Mouse (Mus musculus): ENCODE results near the gene Clpp.

Gene Clpp

GRCm38 (mm10) chr17:56986105-56986805 is 3.9 kb upstream of the Clpp start:
- no peak for DNase-seq (ENCODE audit: low read depth in 1 of 2, low spot score in 2 of 2)

- no peak for DNase-seq (ENCODE audit: low read depth in 1 of 2, low spot score in 2 of 2)
Measured at GRCm38 (mm10) chr17:56988441-56988840, 1.7 kb upstream of the Clpp start.

GRCm38 (mm10) chr17:56988921-56989430 is 1.1 kb upstream of the Clpp start:
- no peak for DNase-seq (ENCODE audit: low read depth in 1 of 2, low spot score in 2 of 2)

GRCm38 (mm10) chr17:56989467-56990114 is 514 bp upstream of the Clpp start:
- DNase-seq (ENCODE audit: low read depth in 1 of 2, low spot score in 2 of 2) = no peak

- no peak for DNase-seq (ENCODE audit: low read depth in 1 of 2, low spot score in 2 of 2)
Measured at GRCm38 (mm10) chr17:56990966-56991365, 861 bp downstream of the Clpp start.

GRCm38 (mm10) chr17:56995046-56995445 is 4.9 kb downstream of the Clpp start:
- no peak for DNase-seq (ENCODE audit: low read depth in 1 of 2, low spot score in 2 of 2)

- DNase-seq (ENCODE audit: low read depth in 1 of 2, low spot score in 2 of 2) = no peak
Measured at GRCm38 (mm10) chr17:56996506-56996905, 6.4 kb downstream of the Clpp start.

GRCm38 (mm10) chr17:56997029-56997667 is 7.0 kb downstream of the Clpp start, which contains the start of gene Alkbh7:
Gene Alkbh7, plus strand, starts transcription at chr17:56997339.
- DNase-seq (ENCODE audit: low read depth in 1 of 2, low spot score in 2 of 2) = peak; percentile 92 to 97

- no peak for DNase-seq (ENCODE audit: low read depth in 1 of 2, low spot score in 2 of 2)
Measured at GRCm38 (mm10) chr17:56999414-56999813, 9.3 kb downstream of the Clpp start.

GRCm38 (mm10) chr17:56999968-57000609 is 10.0 kb downstream of the Clpp start, which contains the start of gene Pspn:
Gene Pspn, minus strand, starts transcription at chr17:57000018.
- DNase-seq (ENCODE audit: low read depth in 1 of 2, low spot score in 2 of 2) = no peak

GRCm38 (mm10) chr17:57001228-57001627 is 11.1 kb downstream of the Clpp start:
- no peak for DNase-seq (ENCODE audit: low read depth in 1 of 2, low spot score in 2 of 2)

- no peak for DNase-seq (ENCODE audit: low read depth in 1 of 2, low spot score in 2 of 2)
Measured at GRCm38 (mm10) chr17:57003994-57004393, 13.9 kb downstream of the Clpp start.

GRCm38 (mm10) chr17:57007137-57007905 is 17.2 kb downstream of the Clpp start:
- DNase-seq (ENCODE audit: low read depth in 1 of 2, low spot score in 2 of 2) = no peak

- DNase-seq (ENCODE audit: low read depth in 1 of 2, low spot score in 2 of 2) = no peak
Measured at GRCm38 (mm10) chr17:57010911-57011235, 20.8 kb downstream of the Clpp start.

- DNase-seq (ENCODE audit: low read depth in 1 of 2, low spot score in 2 of 2) = peak; percentile 85 to 89
Measured at GRCm38 (mm10) chr17:57011236-57012141, 21.4 kb downstream of the Clpp start, which contains the start of the genes Gtf2f1 and Gm17949. Gene Gtf2f1, minus strand, starts transcription at chr17:57011288. Gene Gm17949, plus strand, starts transcription at chr17:57011469.

GRCm38 (mm10) chr17:57012245-57012795 is 22.2 kb downstream of the Clpp start:
- DNase-seq (ENCODE audit: low read depth in 1 of 2, low spot score in 2 of 2) = no peak

GRCm38 (mm10) chr17:57019693-57020092 is 29.6 kb downstream of the Clpp start:
- DNase-seq (ENCODE audit: low read depth in 1 of 2, low spot score in 2 of 2) = no peak

GRCm38 (mm10) chr17:57020960-57021359 is 30.9 kb downstream of the Clpp start:
- DNase-seq (ENCODE audit: low read depth in 1 of 2, low spot score in 2 of 2) = no peak

- DNase-seq (ENCODE audit: low read depth in 1 of 2, low spot score in 2 of 2) = no peak
Measured at GRCm38 (mm10) chr17:57027471-57027870, 37.4 kb downstream of the Clpp start.

Data from monocyte, adult 2 months (primary cell).